Mouse (Mus musculus) neural tube, embryonic 12.5 days (tissue): ENCODE data around the gene Gm20908. TPM values are rescaled to one million over a fixed set of nuclear protein-coding genes. Genes with fewer than 3 reads are reported as not detected.
"Not testable (repeated sequence)": the region's sequence is repeated elsewhere in the genome, so short reads cannot be mapped to it uniquely, and the experiment has no call there.

Experiments used
- ATAC-seq: fragments of 200-750 bp; cut with Nextera tagmentation; 2 replicates; pipeline ENCODE4 v1.8.0; 2017; ENCODE audit warnings: low read depth, mild to moderate bottlenecking, moderate TSS enrichment, moderate library complexity; ENCODE audit not compliant: low FRiP score
- H3K27ac ChIP-seq: fragments of 300-500 bp; sonication (generic); 2 replicates; pipeline ENCODE4 v1.5.1; 2016
- H3K27me3 ChIP-seq: fragments of 300-500 bp; sonication (generic); replicated peaks from 2 replicates; pipeline ENCODE4 v1.6.1; 2016; ENCODE audit warnings: mild to moderate bottlenecking
- H3K36me3 ChIP-seq: fragments of 300-500 bp; sonication (generic); 2 replicates; pipeline ENCODE4 v1.6.1; 2016; ENCODE audit warnings: mild to moderate bottlenecking
- H3K4me1 ChIP-seq: fragments of 300-500 bp; sonication (generic); 2 replicates; pipeline ENCODE4 v1.6.1; 2016
- H3K4me2 ChIP-seq: fragments of 300-500 bp; sonication (generic); replicated peaks from 2 replicates; pipeline ENCODE4 v1.6.1; 2016; ENCODE audit warnings: mild to moderate bottlenecking
- H3K4me3 ChIP-seq: fragments of 300-500 bp; sonication (generic); 2 replicates; pipeline ENCODE4 v1.5.1; 2016
- H3K9ac ChIP-seq: fragments of 300-500 bp; sonication (generic); 2 replicates; pipeline ENCODE4 v1.6.1; 2016; ENCODE audit warnings: mild to moderate bottlenecking
- H3K9me3 ChIP-seq: fragments of 300-500 bp; sonication (generic); 2 replicates; pipeline ENCODE4 v1.6.1; 2016; ENCODE audit warnings: mild to moderate bottlenecking
- WGBS: fragments of 180-500 bp; shearing (Covaris S2); methylation state at CpG from one replicate; pipeline ENCODE4 v1.1.7; 2016; 5-methylcytosine and 5-hydroxymethylcytosine counted together
- polyA plus RNA-seq: library from polyadenylated mRNA; unstranded; fragments of >200 nt; fragmentation: Nextera tagmentation; extraction: Ambion mirVana; gene quantifications from 2 replicates; pipeline ENCODE4 v1.2.1, GENCODE M21; 2016

Gene Gm20908
- polyA plus RNA-seq, result not detected in 2 replicates

GRCm38 (mm10) chrY:64472966-64473365 is at the start of gene Gm20908:
TSS of gene Gm20908 (plus strand) at chrY:64473266.
- H3K9ac ChIP-seq, ATAC-seq, H3K36me3 ChIP-seq, H3K4me2 ChIP-seq, H3K4me3 ChIP-seq, H3K27me3 ChIP-seq, H3K4me1 ChIP-seq, H3K9me3 ChIP-seq, H3K27ac ChIP-seq: not testable (repeated sequence)
- no CpG with 5 or more reads among the region's 6 CpGs for WGBS
